Mouse (Mus musculus) adrenal gland, adult 8-10 months (tissue): ENCODE measurements around the gene Cntnap1. TPM values are rescaled to one million over a fixed set of nuclear protein-coding genes. Genes with fewer than 3 reads are reported as not detected.
A peak's percentile ranks its signal among the peaks of the same experiment; 100 is the strongest.

Source experiments
- DNase-seq: peaks from one replicate; pipeline ENCODE4 v3.0.0; 2022
- microRNA-seq, 2 experiments: library from miRNA; unstranded; fragments of <30 nt; microRNA quantifications; one replicate each; pipeline ENCODE4 v1.2.0; 2022
- total RNA-seq, 4 experiments: library from RNA; stranded (reverse); gene quantifications; 2 replicates each; pipeline ENCODE4 v1.2.4; 2022

The Cntnap1 gene
- total RNA-seq, 4 experiments from 2014 or later: 5.7 to 7.4 (median 6.4) TPM

GRCm38 (mm10) chr11:101221306-101221986, 51.1 kb downstream of the Cntnap1 start:
- DNase-seq: no peak

GRCm38 (mm10) chr11:101224337-101224736, 54.0 kb downstream of the Cntnap1 start:
- no peak for DNase-seq

- DNase-seq: no peak
Measured at GRCm38 (mm10) chr11:101225331-101226064, 55.2 kb downstream of the Cntnap1 start.

GRCm38 (mm10) chr11:101226065-101226701, 55.9 kb downstream of the Cntnap1 start, which contains the start of gene Ezh1:
Gene Ezh1, minus strand, starts transcription at chr11:101226463.
- DNase-seq: peak; percentile 84

GRCm38 (mm10) chr11:101229361-101229900, 59.1 kb downstream of the Cntnap1 start:
- DNase-seq: peak; percentile 35

- no peak for DNase-seq
Measured at GRCm38 (mm10) chr11:101230061-101230511, 59.8 kb downstream of the Cntnap1 start.

- no peak for DNase-seq
Measured at GRCm38 (mm10) chr11:101230526-101230925, 60.2 kb downstream of the Cntnap1 start.

GRCm38 (mm10) chr11:101230991-101231871, 60.9 kb downstream of the Cntnap1 start:
- DNase-seq: peak; percentile 40

GRCm38 (mm10) chr11:101232010-101232839, 61.9 kb downstream of the Cntnap1 start:
- no peak for DNase-seq

GRCm38 (mm10) chr11:101233240-101233639, 62.9 kb downstream of the Cntnap1 start:
- no peak for DNase-seq

GRCm38 (mm10) chr11:101234124-101234523, 63.8 kb downstream of the Cntnap1 start:
- DNase-seq: no peak

- DNase-seq: no peak
Measured at GRCm38 (mm10) chr11:101235429-101235828, 65.1 kb downstream of the Cntnap1 start.

- DNase-seq: no peak
Measured at GRCm38 (mm10) chr11:101236782-101237181, 66.5 kb downstream of the Cntnap1 start.

GRCm38 (mm10) chr11:101238071-101238647, 67.8 kb downstream of the Cntnap1 start:
- no peak for DNase-seq

Small RNA genes within 50 kb of the gene (microRNA-seq; reads per million reads assigned to microRNA genes)
- 0 reads per million in 2 experiments for gene Gm27626

Other genes starting within 250 kb of the Cntnap1 start
- gene Stat3, start 231.0 kb upstream of the Cntnap1 start, total RNA-seq: 100 to 1,000 TPM in 1 of 4 experiments, 10 to 100 TPM in 3; 84.0 to 116 (median 95.7) TPM
- gene Cavin1, start 199.6 kb upstream of the Cntnap1 start, total RNA-seq: 100 to 1,000 TPM; 321 to 363 (median 344) TPM
- 100 to 1,000 TPM; 155 to 222 (median 186) TPM for gene Atp6v0a1, start 161.1 kb upstream of the Cntnap1 start, total RNA-seq
- gene Naglu, start 100.5 kb upstream of the Cntnap1 start, total RNA-seq: 10 to 100 TPM; 45.3 to 51.8 (median 49.6) TPM
- gene Hsd17b1, start 92.1 kb upstream of the Cntnap1 start, total RNA-seq: 1 to 10 TPM; 1.7 to 2.4 (median 2.0) TPM
- gene Coasy, start 88.0 kb upstream of the Cntnap1 start, total RNA-seq: 100 to 1,000 TPM in 2 of 4 experiments, 10 to 100 TPM in 2; 70.8 to 104 (median 89.9) TPM
- 10 to 100 TPM; 38.1 to 69.0 (median 47.6) TPM for gene Mlx, start 83.2 kb upstream of the Cntnap1 start, total RNA-seq
- 1 to 10 TPM; 3.6 to 5.9 (median 4.2) TPM for gene Psmc3ip, start 75.1 kb upstream of the Cntnap1 start, total RNA-seq
- 10 to 100 TPM; 48.0 to 56.4 (median 50.8) TPM for gene Retreg3, start 50.6 kb upstream of the Cntnap1 start, total RNA-seq
- gene Tubg1, start 50.6 kb upstream of the Cntnap1 start, total RNA-seq: 10 to 100 TPM; 34.2 to 43.3 (median 36.8) TPM
- gene Tubg2, start 14.6 kb upstream of the Cntnap1 start, total RNA-seq: 10 to 100 TPM in 2 of 4 experiments, 1 to 10 TPM in 2; 6.1 to 11.1 (median 9.9) TPM
- gene Plekhh3, start 828 bp downstream of the Cntnap1 start, total RNA-seq: 10 to 100 TPM; 26.9 to 44.3 (median 30.4) TPM
- under 1 TPM; 0.15 to 0.70 (median 0.36) TPM for gene Ccr10, start 4.9 kb downstream of the Cntnap1 start, total RNA-seq
- 10 to 100 TPM; 39.9 to 59.3 (median 47.7) TPM for gene Ezh1, start 55.9 kb downstream of the Cntnap1 start, total RNA-seq
- 10 to 100 TPM; 26.3 to 56.5 (median 40.7) TPM for gene Ramp2, start 75.5 kb downstream of the Cntnap1 start, total RNA-seq
- 100 to 1,000 TPM; 109 to 120 (median 113) TPM for gene Vps25, start 83.2 kb downstream of the Cntnap1 start, total RNA-seq
- 1 to 10 TPM; 2.8 to 6.7 (median 4.9) TPM for gene Wnk4, start 90.0 kb downstream of the Cntnap1 start, total RNA-seq
- gene Cntd1, start 108.5 kb downstream of the Cntnap1 start, total RNA-seq: under 1 TPM; 0.40 to 0.62 (median 0.57) TPM
- 10 to 100 TPM; 67.9 to 76.1 (median 74.4) TPM for gene Coa3, start 108.6 kb downstream of the Cntnap1 start, total RNA-seq
- 100 to 1,000 TPM; 161 to 204 (median 178) TPM for gene Becn1, start 131.8 kb downstream of the Cntnap1 start, total RNA-seq
- gene Psme3, start 145.7 kb downstream of the Cntnap1 start, total RNA-seq: 100 to 1,000 TPM; 120 to 143 (median 125) TPM
- gene Aoc2, start 154.5 kb downstream of the Cntnap1 start, total RNA-seq: 1 to 10 TPM; 4.9 to 10.0 (median 6.8) TPM
- 100 to 1,000 TPM in 1 of 4 experiments, 10 to 100 TPM in 3; 22.9 to 107 (median 42.7) TPM for gene Aoc3, start 160.1 kb downstream of the Cntnap1 start, total RNA-seq
- 1 to 10 TPM; 2.7 to 5.1 (median 4.6) TPM for gene G6pc, start 197.0 kb downstream of the Cntnap1 start, total RNA-seq
- 10 to 100 TPM; 33.7 to 41.1 (median 37.0) TPM for gene Aarsd1, start 247.1 kb downstream of the Cntnap1 start, total RNA-seq